In genomic region chr17:75448257-75448656, GRCm38 (mm10) we compare ENCODE assay signal across 18 mouse cellular contexts.
"Had no signal": no experiment of that assay in that cellular context is flagged by ENCODE, and none has a peak within 500 bp of the region (broad histone marks: within the 10 kb centered on the region; RNA-seq: fewer than 3 reads in every experiment).

No protein-coding gene starts in this region.

- ATAC-seq: liver, postnatal 0 days; midbrain, embryonic 15.5 days had no signal

- H3K36me3 ChIP-seq: limb, embryonic 10.5 days; limb, embryonic 13.5 days; midbrain, embryonic 12.5 days; midbrain, embryonic 15.5 days; neural tube, embryonic 12.5 days; neural tube, embryonic 15.5 days had no signal

- H3K27ac ChIP-seq: kidney, postnatal 0 days; limb, embryonic 10.5 days; limb, embryonic 13.5 days; liver, embryonic 14.5 days; macrophage; midbrain, embryonic 12.5 days; midbrain, embryonic 15.5 days; neural tube, embryonic 12.5 days; neural tube, embryonic 15.5 days had no signal

- H3K4me3 ChIP-seq: limb, embryonic 10.5 days; limb, embryonic 13.5 days; midbrain, embryonic 12.5 days; midbrain, embryonic 15.5 days; neural tube, embryonic 12.5 days; neural tube, embryonic 15.5 days had no signal

- H3K27me3 ChIP-seq: limb, embryonic 13.5 days; midbrain, embryonic 12.5 days; midbrain, embryonic 15.5 days; neural tube, embryonic 12.5 days; neural tube, embryonic 15.5 days had no signal

- DNase-seq: kidney, adult 18-20 months; kidney, postnatal 25 days; liver; liver, postnatal 0 days; lung, embryonic 14.5 days; right cerebral cortex, postnatal 25 days; thymus, adult 2 months; thymus, postnatal 14 days; thymus, postnatal 4 days had no signal

- H3K4me1 ChIP-seq: limb, embryonic 10.5 days; limb, embryonic 13.5 days; midbrain, embryonic 12.5 days; midbrain, embryonic 15.5 days; neural tube, embryonic 12.5 days had no signal

- H3K9me3 ChIP-seq: limb, embryonic 10.5 days; limb, embryonic 13.5 days; midbrain, embryonic 12.5 days; midbrain, embryonic 15.5 days; neural tube, embryonic 12.5 days; neural tube, embryonic 15.5 days had no signal

- H3K9ac ChIP-seq: limb, embryonic 13.5 days; liver, embryonic 14.5 days; liver, postnatal 0 days; lung, embryonic 14.5 days; midbrain, embryonic 12.5 days; midbrain, embryonic 15.5 days; neural tube, embryonic 12.5 days; neural tube, embryonic 15.5 days had no signal

- H3K4me2 ChIP-seq: limb, embryonic 13.5 days; lung, embryonic 14.5 days; midbrain, embryonic 12.5 days; midbrain, embryonic 15.5 days; neural tube, embryonic 12.5 days; neural tube, embryonic 15.5 days had no signal
